Mouse (Mus musculus) gastrocnemius, adult 8-10 months (tissue): ENCODE measurements around the gene Prkar1a. TPM values are rescaled to one million over a fixed set of nuclear protein-coding genes. Genes with fewer than 3 reads are reported as not detected.
"Not testable (repeated sequence)": the region's sequence is repeated elsewhere in the genome, so short reads cannot be mapped to it uniquely, and the experiment has no call there.

ENCODE experiments used
- DNase-seq, 2 experiments: peaks; one replicate each; pipeline ENCODE4 v3.0.0; 2022; ENCODE audit warnings: low spot score in 2 of 2
- total RNA-seq, 4 experiments: library from RNA; stranded (reverse); gene quantifications; 2 replicates each; pipeline ENCODE4 v1.2.4; 2022

The Prkar1a gene
- total RNA-seq, 4 experiments from 2014 or later = 98.3 to 106 (median 101) TPM

- no peak for DNase-seq
These were observed 7.5 kb upstream of the Prkar1a start for GRCm38 (mm10) chr11:109641498-109642222.

- no peak for DNase-seq
These were observed 695 bp upstream of the Prkar1a start for GRCm38 (mm10) chr11:109648510-109648909.

GRCm38 (mm10) chr11:109649975-109650701, 933 bp downstream of the Prkar1a start:
- DNase-seq = peak; percentile 53 to 73

GRCm38 (mm10) chr11:109650788-109651565, 1.8 kb downstream of the Prkar1a start:
- peak; percentile 83 to 87 for DNase-seq

GRCm38 (mm10) chr11:109651566-109652024, 2.4 kb downstream of the Prkar1a start:
- DNase-seq = no peak

- no peak for DNase-seq
These were observed 3.3 kb downstream of the Prkar1a start for GRCm38 (mm10) chr11:109652505-109652904.

- DNase-seq = no peak
These were observed 4.0 kb downstream of the Prkar1a start for GRCm38 (mm10) chr11:109653201-109653600.

- no peak for DNase-seq
These were observed 5.4 kb downstream of the Prkar1a start for GRCm38 (mm10) chr11:109654581-109654980.

GRCm38 (mm10) chr11:109656232-109656631, 7.0 kb downstream of the Prkar1a start:
- DNase-seq = no peak

- not testable (repeated sequence) for DNase-seq
These were observed 11.3 kb downstream of the Prkar1a start for GRCm38 (mm10) chr11:109660526-109660925.

GRCm38 (mm10) chr11:109664293-109664692, 15.1 kb downstream of the Prkar1a start:
- DNase-seq = no peak

- no peak for DNase-seq
These were observed 16.2 kb downstream of the Prkar1a start for GRCm38 (mm10) chr11:109665424-109665823.

GRCm38 (mm10) chr11:109666411-109666810, 17.2 kb downstream of the Prkar1a start:
- DNase-seq = no peak

GRCm38 (mm10) chr11:109667371-109667770, 18.2 kb downstream of the Prkar1a start:
- no peak for DNase-seq

GRCm38 (mm10) chr11:109668115-109668725, 19.0 kb downstream of the Prkar1a start:
- no peak for DNase-seq

GRCm38 (mm10) chr11:109669149-109669708, 20.0 kb downstream of the Prkar1a start:
- no peak for DNase-seq

- DNase-seq = no peak
These were observed 21.1 kb downstream of the Prkar1a start for GRCm38 (mm10) chr11:109670026-109670916.

- no peak for DNase-seq
These were observed 22.2 kb downstream of the Prkar1a start for GRCm38 (mm10) chr11:109671136-109672020.

- DNase-seq = no peak
These were observed 22.8 kb downstream of the Prkar1a start for GRCm38 (mm10) chr11:109672021-109672324.
